Mouse (Mus musculus) stomach, postnatal 0 days (tissue): ENCODE measurements around the gene Me3.

Source experiments
- CTCF ChIP-seq: IDR thresholded peaks from 2 replicates; pipeline ENCODE4 v1.5.1; 2016; ENCODE audit warnings: antibody characterized with exemption, low read depth, mild to moderate bottlenecking, moderate library complexity
- EP300 ChIP-seq: optimal IDR thresholded peaks from 2 replicates; pipeline ENCODE3; 2016; ENCODE audit warnings: antibody characterized with exemption

DNA sequence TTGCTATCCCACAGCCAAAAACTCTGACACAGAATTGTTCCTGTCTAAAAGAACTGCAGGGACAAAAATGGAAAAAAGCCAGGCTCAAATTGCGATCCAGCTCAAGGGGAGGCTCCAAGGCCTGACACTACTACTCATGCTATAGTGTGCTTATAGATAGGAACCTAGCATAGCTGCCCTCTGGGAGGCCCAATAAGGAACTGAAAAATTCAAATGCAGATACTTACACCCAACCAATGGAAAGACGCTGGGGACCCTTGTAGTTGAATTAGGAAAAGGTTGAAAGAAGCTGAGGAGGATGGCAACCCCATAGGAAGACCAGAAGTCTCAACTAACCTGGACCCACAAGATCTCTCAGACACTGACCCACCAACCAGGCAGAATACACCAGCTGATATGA lies 36.4 kb upstream of the Me3 start:
- no peak for TF ChIP-seq CTCF
- no peak for TF ChIP-seq EP300
